Mouse (Mus musculus) bone marrow, adult 2 months (tissue): ENCODE data around the gene Sppl2a.

Source experiments
- CTCF ChIP-seq: fragments of 200-500 bp; IDR thresholded peaks from 2 replicates; pipeline ENCODE4 v1.5.1; 2011; ENCODE audit warnings: low read length, control low read depth; ENCODE audit not compliant: control insufficient read depth, insufficient read depth
- POLR2A ChIP-seq: fragments of 200-500 bp; IDR thresholded peaks from 2 replicates; pipeline ENCODE4 v1.6.1; 2011; ENCODE audit warnings: low read depth, mild to moderate bottlenecking, control low read depth, low read length, borderline replicate concordance; ENCODE audit not compliant: control insufficient read depth

- TF ChIP-seq CTCF = no peak
- no peak for TF ChIP-seq POLR2A
These were observed 4.4 kb downstream of the Sppl2a start for GRCm38 (mm10) chr2:126928681-126929080.
